Mouse (Mus musculus) lung, adult 2 months (tissue): ENCODE results near the gene Hoxa1.

ENCODE experiments used
- CTCF ChIP-seq: fragments of 200-500 bp; IDR thresholded peaks from 2 replicates; pipeline ENCODE4 v1.5.1; 2011; ENCODE audit warnings: mild to moderate bottlenecking, low read length, control low read depth; ENCODE audit not compliant: insufficient read depth
- POLR2A ChIP-seq: fragments of 200-500 bp; IDR thresholded peaks from 2 replicates; pipeline ENCODE4 v1.6.1; 2011; ENCODE audit warnings: low read depth, mild to moderate bottlenecking, control low read depth, low read length, borderline replicate concordance; ENCODE audit errors: extremely low read depth

GRCm38 (mm10) chr6:52190906-52191810 is 33.0 kb upstream of the Hoxa1 start, which contains the start of gene Hoxa4:
- TF ChIP-seq CTCF (no peak), POLR2A (0 out of 2 replicates have a peak, but pooled peaks have one; percentile 7)
